Mouse (Mus musculus) midbrain, embryonic 16.5 days (tissue): ENCODE measurements around the gene Pappa. TPM values are rescaled to one million over a fixed set of nuclear protein-coding genes. Genes with fewer than 3 reads are reported as not detected.
A peak's percentile ranks its signal among the peaks of the same experiment; 100 is the strongest.

ENCODE experiments used
- ATAC-seq: fragments of 200-750 bp; cut with Nextera tagmentation; 2 replicates; pipeline ENCODE4 v1.8.0; 2017; ENCODE audit warnings: moderate TSS enrichment
- H3K27ac ChIP-seq: fragments of 300-500 bp; sonication (generic); 2 replicates; pipeline ENCODE4 v1.5.1; 2014; ENCODE audit warnings: mild to moderate bottlenecking, low read length, mixed read lengths
- H3K27me3 ChIP-seq: fragments of 300-500 bp; sonication (generic); 2 replicates; pipeline ENCODE4 v1.6.1; 2014; ENCODE audit warnings: low read depth, low read length, mixed read lengths; ENCODE audit not compliant: control insufficient read depth, insufficient read depth
- H3K36me3 ChIP-seq: fragments of 300-500 bp; sonication (generic); 2 replicates; pipeline ENCODE4 v1.6.1; 2014; ENCODE audit warnings: mild to moderate bottlenecking, low read length, moderate library complexity, mixed read lengths; ENCODE audit not compliant: control insufficient read depth, insufficient read depth
- H3K4me1 ChIP-seq: fragments of 300-500 bp; sonication (generic); 2 replicates; pipeline ENCODE4 v1.6.1; 2014; ENCODE audit warnings: mild to moderate bottlenecking, low read length, mixed read lengths; ENCODE audit not compliant: control insufficient read depth, insufficient read depth
- H3K4me2 ChIP-seq: fragments of 300-500 bp; sonication (generic); 2 replicates; pipeline ENCODE4 v1.6.1; 2014; ENCODE audit warnings: mild to moderate bottlenecking, low read length, mixed read lengths
- H3K4me3 ChIP-seq: fragments of 300-500 bp; sonication (generic); 2 replicates; pipeline ENCODE4 v1.5.1; 2014; ENCODE audit warnings: low read depth, mild to moderate bottlenecking, low read length, moderate library complexity, mixed read lengths
- H3K9ac ChIP-seq: fragments of 300-500 bp; sonication (generic); 2 replicates; pipeline ENCODE4 v1.6.1; 2014; ENCODE audit warnings: low read depth, low read length, mixed read lengths
- H3K9me3 ChIP-seq: fragments of 300-500 bp; sonication (generic); replicated peaks from 2 replicates; pipeline ENCODE4 v1.6.1; 2014; ENCODE audit warnings: mild to moderate bottlenecking, low read length, mixed read lengths; ENCODE audit not compliant: control insufficient read depth, poor library complexity, severe bottlenecking
- WGBS: fragments of 180-500 bp; shearing (Covaris S2); extraction: QIAGEN DNeasy Blood & Tissue Kit; methylation state at CpG from one replicate; pipeline ENCODE4 v1.1.7; 2014; 5-methylcytosine and 5-hydroxymethylcytosine counted together
- polyA plus RNA-seq: library from polyadenylated mRNA; unstranded; fragments of >200 nt; fragmentation: Nextera tagmentation; extraction: Ambion mirVana; gene quantifications from 2 replicates; pipeline ENCODE4 v1.2.1, GENCODE M21; 2015

Gene Pappa
- polyA plus RNA-seq = 0.70 and 0.75 TPM in 2 replicates

DNA sequence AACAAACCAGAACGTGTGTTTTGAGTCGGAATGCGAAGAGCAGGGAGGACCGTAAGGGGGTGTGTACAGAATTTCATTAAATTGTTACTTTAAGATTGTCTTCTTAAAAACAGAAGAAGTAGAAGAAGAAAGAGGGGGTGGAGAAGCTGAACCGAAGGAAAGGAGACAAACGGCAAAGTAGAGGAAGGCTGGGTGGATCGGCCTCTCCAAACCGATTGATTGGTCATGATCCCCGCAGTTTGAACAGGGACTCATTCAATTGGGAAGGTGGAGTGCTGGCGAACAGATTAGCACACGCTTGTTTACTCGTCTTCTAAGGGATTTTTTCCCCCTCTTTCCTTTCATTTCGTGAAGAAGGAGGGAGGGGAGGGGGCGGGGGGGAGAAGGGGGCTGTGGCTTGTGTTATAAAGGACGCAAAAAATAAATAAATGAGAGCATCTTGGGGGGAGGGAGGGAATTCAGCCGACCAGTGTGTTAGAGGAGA is at the start of gene Pappa:
Gene Pappa (plus strand): TSS at position 434 of the 484 bp plus-strand sequence.
- peak within 1 kb of the TSS; percentile 63 for H3K4me3 ChIP-seq
- no peaks in the 10 kb centered on the region for H3K27me3 ChIP-seq
- H3K36me3 ChIP-seq = no peaks in the 10 kb centered on the region
- H3K9me3 ChIP-seq = no peaks in the 10 kb centered on the region
- H3K4me1 ChIP-seq = peaks cover 12% of the 10 kb centered on the region; the same call in 1 of the 2 replicates
- no peak for ATAC-seq
- H3K9ac ChIP-seq = peak within 1 kb of the TSS; percentile 68
- no peak within 1 kb of the TSS for H3K27ac ChIP-seq
- H3K4me2 ChIP-seq = peak within 1 kb of the TSS; percentile 84
- WGBS = under 1% methylated on average over 15 of the region's 16 CpGs

GRCm38 (mm10) chr4:65077906-65078615 is 45.9 kb upstream of the Pappa start:
- Histone ChIP-seq H3K4me2 (no peak overlapping the region), H3K4me1 (no peaks in the 10 kb centered on the region), H3K36me3 (no peaks in the 10 kb centered on the region), H3K9me3 (no peaks in the 10 kb centered on the region), H3K9ac (no peak overlapping the region), H3K27ac (no peak overlapping the region), H3K4me3 (no peak overlapping the region), H3K27me3 (no peaks in the 10 kb centered on the region)
- 90% methylated on average over 6 of the region's 6 CpGs for WGBS
- no peak for ATAC-seq

GRCm38 (mm10) chr4:65086864-65087263 is 37.1 kb upstream of the Pappa start:
- Histone ChIP-seq H3K9me3 (no peaks in the 10 kb centered on the region), H3K27me3 (no peaks in the 10 kb centered on the region), H3K27ac (no peak overlapping the region), H3K4me2 (no peak overlapping the region), H3K4me3 (no peak overlapping the region), H3K4me1 (no peaks in the 10 kb centered on the region), H3K9ac (no peak overlapping the region), H3K36me3 (no peaks in the 10 kb centered on the region)
- whole genome bisulfite sequencing = 92% methylated on average over 1 of the region's 1 CpGs
- no peak for ATAC-seq

- no peaks in the 10 kb centered on the region for H3K36me3 ChIP-seq
- H3K4me1 ChIP-seq = no peaks in the 10 kb centered on the region
- no peak overlapping the region for H3K27ac ChIP-seq
- no peaks in the 10 kb centered on the region for H3K9me3 ChIP-seq
- H3K4me3 ChIP-seq = no peak overlapping the region
- no peaks in the 10 kb centered on the region for H3K27me3 ChIP-seq
- 85% methylated on average over 5 of the region's 5 CpGs for WGBS
- ATAC-seq = no peak
- H3K9ac ChIP-seq = no peak overlapping the region
- no peak overlapping the region for H3K4me2 ChIP-seq
Measured at GRCm38 (mm10) chr4:65087592-65087991, 36.4 kb upstream of the Pappa start.

DNA sequence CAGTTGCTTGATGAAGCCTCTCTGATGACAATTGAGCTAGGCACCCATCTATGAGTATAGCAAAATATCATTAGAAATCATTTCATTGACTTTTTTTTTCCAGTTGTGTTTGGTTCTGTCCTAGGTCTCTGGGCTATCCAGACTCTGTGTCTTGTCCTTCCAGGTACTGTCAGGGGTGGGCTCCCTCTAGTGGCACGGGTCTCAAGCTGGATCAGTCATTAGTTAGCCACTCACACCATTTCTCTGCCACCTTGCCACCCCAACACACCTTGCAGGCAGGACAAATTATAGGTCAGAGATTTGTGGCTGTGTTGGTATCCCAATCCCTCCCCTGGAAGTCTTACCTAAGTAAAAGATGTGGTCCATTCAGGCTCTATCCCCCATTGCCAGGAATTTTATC is 31.8 kb upstream of the Pappa start:
- Histone ChIP-seq H3K27me3 (no peaks in the 10 kb centered on the region), H3K9me3 (no peaks in the 10 kb centered on the region), H3K9ac (no peak overlapping the region), H3K4me2 (no peak overlapping the region), H3K27ac (no peak overlapping the region), H3K36me3 (no peaks in the 10 kb centered on the region), H3K4me3 (no peak overlapping the region), H3K4me1 (no peaks in the 10 kb centered on the region)
- ATAC-seq = no peak
- 8% methylated on average over 1 of the region's 1 CpGs for WGBS

GRCm38 (mm10) chr4:65120329-65120728 is 3.6 kb upstream of the Pappa start:
- WGBS = 79% methylated on average over 1 of the region's 1 CpGs
- H3K4me2 ChIP-seq = no peak overlapping the region
- H3K9me3 ChIP-seq = no peaks in the 10 kb centered on the region
- no peaks in the 10 kb centered on the region for H3K36me3 ChIP-seq
- no peaks in the 10 kb centered on the region for H3K27me3 ChIP-seq
- peaks cover 6% of the 10 kb centered on the region; the same call in 1 of the 2 replicates for H3K4me1 ChIP-seq
- H3K27ac ChIP-seq = no peak overlapping the region
- no peak overlapping the region for H3K4me3 ChIP-seq
- no peak for ATAC-seq
- no peak overlapping the region for H3K9ac ChIP-seq

- Histone ChIP-seq H3K4me1 (peaks cover 12% of the 10 kb centered on the region; the same call in 1 of the 2 replicates), H3K9me3 (no peaks in the 10 kb centered on the region), H3K27ac (no peak overlapping the region), H3K4me2 (no peak overlapping the region), H3K27me3 (no peaks in the 10 kb centered on the region), H3K4me3 (no peak overlapping the region), H3K9ac (no peak overlapping the region), H3K36me3 (no peaks in the 10 kb centered on the region)
- no peak for ATAC-seq
- 1% methylated on average over 2 of the region's 2 CpGs for whole genome bisulfite sequencing
Measured at GRCm38 (mm10) chr4:65122841-65123240, 1.1 kb upstream of the Pappa start.

- under 1% methylated on average over 53 of the region's 80 CpGs for WGBS
- Histone ChIP-seq H3K4me2 (peak overlapping the region; percentile 84), H3K36me3 (no peaks in the 10 kb centered on the region), H3K4me3 (peak overlapping the region; percentile 63), H3K9ac (peak overlapping the region; percentile 68), H3K27ac (no peak overlapping the region), H3K9me3 (no peaks in the 10 kb centered on the region), H3K27me3 (no peaks in the 10 kb centered on the region), H3K4me1 (peaks cover 12% of the 10 kb centered on the region; the same call in 1 of the 2 replicates)
- peak; percentile 61 for ATAC-seq
Measured at GRCm38 (mm10) chr4:65124369-65125151, 586 bp downstream of the Pappa start.
